Mouse (Mus musculus) ES-Bruce4 (cell line): ENCODE data around the gene Tshz2. TPM values are rescaled to one million over a fixed set of nuclear protein-coding genes. Genes with fewer than 3 reads are reported as not detected.
"Not testable (repeated sequence)": the region's sequence is repeated elsewhere in the genome, so short reads cannot be mapped to it uniquely, and the experiment has no call there.

Experiments used
- H3K27ac ChIP-seq: 2 replicates; pipeline ENCODE4 v1.5.1; 2012; ENCODE audit warnings: low read length, inconsistent platforms; ENCODE audit not compliant: insufficient read depth
- H3K27me3 ChIP-seq: 2 replicates; pipeline ENCODE4 v1.6.1; 2012; ENCODE audit warnings: mild to moderate bottlenecking, low read length, inconsistent platforms; ENCODE audit not compliant: control insufficient read depth, poor library complexity, insufficient read depth, severe bottlenecking
- H3K36me3 ChIP-seq: 2 replicates; pipeline ENCODE4 v1.6.1; 2012; ENCODE audit warnings: inconsistent platforms, mild to moderate bottlenecking, low read length, moderate library complexity; ENCODE audit not compliant: control insufficient read depth, poor library complexity, insufficient read depth, severe bottlenecking
- H3K4me1 ChIP-seq: one replicate; pipeline ENCODE4 v1.8.1; 2011; ENCODE audit warnings: low read length; ENCODE audit not compliant: control insufficient read depth, insufficient read depth
- H3K4me3 ChIP-seq: 2 replicates; pipeline ENCODE4 v1.5.1; 2011; ENCODE audit warnings: low read depth, mild to moderate bottlenecking, low read length
- H3K9ac ChIP-seq: 2 replicates; pipeline ENCODE4 v1.6.1; 2012; ENCODE audit warnings: low read depth, mild to moderate bottlenecking, inconsistent platforms; ENCODE audit not compliant: poor library complexity, severe bottlenecking
- H3K9me3 ChIP-seq: replicated peaks from 2 replicates; pipeline ENCODE4 v1.6.1; 2012; ENCODE audit warnings: mild to moderate bottlenecking, low read length, inconsistent platforms; ENCODE audit not compliant: control insufficient read depth, poor library complexity, insufficient read depth, severe bottlenecking
- CTCF ChIP-seq: IDR thresholded peaks from one replicate; pipeline ENCODE4 v1.8.1; 2011; ENCODE audit warnings: low read depth, low read length
- EP300 ChIP-seq: IDR thresholded peaks from 2 replicates; pipeline ENCODE4 v1.6.1; 2011; ENCODE audit warnings: low read depth, low read length; ENCODE audit not compliant: insufficient read depth
- POLR2A ChIP-seq: IDR thresholded peaks from one replicate; pipeline ENCODE4 v1.8.1; 2011; ENCODE audit warnings: low read length; ENCODE audit not compliant: insufficient read depth
- polyA plus RNA-seq: library from polyadenylated mRNA; stranded (reverse); fragments of >200 nt; gene quantifications from 2 replicates; pipeline ENCODE4 v1.2.4, GENCODE M21; 2011; ENCODE audit warnings: low read depth; ENCODE audit not compliant: missing spikeins, insufficient read depth, insufficient read length

Tshz2 gene
- polyA plus RNA-seq, 1 experiment = 0.24 TPM

- Histone ChIP-seq H3K27ac (no peak overlapping the region), H3K36me3 (no peaks in the 10 kb centered on the region), H3K9me3 (no peaks in the 10 kb centered on the region), H3K4me3 (no peak overlapping the region), H3K4me1 (no peaks in the 10 kb centered on the region), H3K9ac (no peak overlapping the region), H3K27me3 (no peaks in the 10 kb centered on the region)
- TF ChIP-seq CTCF (no peak), EP300 (no peak)
Measured at GRCm38 (mm10) chr2:169777242-169777641, 144.4 kb downstream of the Tshz2 start.

GRCm38 (mm10) chr2:169777764-169778163, 145.0 kb downstream of the Tshz2 start:
- Histone ChIP-seq H3K36me3 (no peaks in the 10 kb centered on the region), H3K27ac (no peak overlapping the region), H3K27me3 (no peaks in the 10 kb centered on the region), H3K9ac (no peak overlapping the region), H3K9me3 (no peaks in the 10 kb centered on the region), H3K4me1 (no peaks in the 10 kb centered on the region), H3K4me3 (no peak overlapping the region)
- TF ChIP-seq EP300 (no peak), POLR2A (no peak), CTCF (no peak)

GRCm38 (mm10) chr2:169778740-169779345, 146.0 kb downstream of the Tshz2 start:
- TF ChIP-seq POLR2A = no peak
- TF ChIP-seq EP300 = no peak
- no peak for TF ChIP-seq CTCF
- H3K4me3 ChIP-seq = no peak overlapping the region
- no peak overlapping the region for H3K27ac ChIP-seq
- no peak overlapping the region for H3K9ac ChIP-seq
- no peaks in the 10 kb centered on the region for H3K27me3 ChIP-seq
- no peaks in the 10 kb centered on the region for H3K9me3 ChIP-seq
- H3K4me1 ChIP-seq = no peaks in the 10 kb centered on the region
- no peaks in the 10 kb centered on the region for H3K36me3 ChIP-seq

GRCm38 (mm10) chr2:169781671-169782070, 148.9 kb downstream of the Tshz2 start:
- not testable (repeated sequence) for H3K36me3 ChIP-seq, H3K27me3 ChIP-seq, H3K9ac ChIP-seq, H3K4me3 ChIP-seq, H3K9me3 ChIP-seq, H3K4me1 ChIP-seq, H3K27ac ChIP-seq
- TF ChIP-seq EP300 = peak; percentile 17; the same call in 1 of the 2 replicates

GRCm38 (mm10) chr2:169782874-169783680, 150.3 kb downstream of the Tshz2 start:
- Histone ChIP-seq H3K27ac (no peak overlapping the region), H3K4me1 (no peaks in the 10 kb centered on the region), H3K4me3 (no peak overlapping the region), H3K9ac (no peak overlapping the region), H3K36me3 (no peaks in the 10 kb centered on the region), H3K27me3 (no peaks in the 10 kb centered on the region), H3K9me3 (no peaks in the 10 kb centered on the region)
- TF ChIP-seq EP300 = no peak
- TF ChIP-seq POLR2A = no peak
- TF ChIP-seq CTCF = no peak

- H3K27me3 ChIP-seq = no peaks in the 10 kb centered on the region
- no peak overlapping the region for H3K27ac ChIP-seq
- TF ChIP-seq POLR2A (no peak), CTCF (no peak), EP300 (no peak)
- H3K36me3 ChIP-seq = no peaks in the 10 kb centered on the region
- H3K9me3 ChIP-seq = no peaks in the 10 kb centered on the region
- H3K4me3 ChIP-seq = no peak overlapping the region
- H3K4me1 ChIP-seq = no peaks in the 10 kb centered on the region
- no peak overlapping the region for H3K9ac ChIP-seq
Measured at GRCm38 (mm10) chr2:169783681-169784033, 150.8 kb downstream of the Tshz2 start.
